Mouse (Mus musculus) heart, adult 11 months (tissue): ENCODE data around the gene Oxsr1.
A peak's percentile ranks its signal among the peaks of the same experiment; 100 is the strongest.

Experiments used
- DNase-seq: peaks from one replicate; pipeline ENCODE4 v3.0.0; 2022

The Oxsr1 gene

DNA sequence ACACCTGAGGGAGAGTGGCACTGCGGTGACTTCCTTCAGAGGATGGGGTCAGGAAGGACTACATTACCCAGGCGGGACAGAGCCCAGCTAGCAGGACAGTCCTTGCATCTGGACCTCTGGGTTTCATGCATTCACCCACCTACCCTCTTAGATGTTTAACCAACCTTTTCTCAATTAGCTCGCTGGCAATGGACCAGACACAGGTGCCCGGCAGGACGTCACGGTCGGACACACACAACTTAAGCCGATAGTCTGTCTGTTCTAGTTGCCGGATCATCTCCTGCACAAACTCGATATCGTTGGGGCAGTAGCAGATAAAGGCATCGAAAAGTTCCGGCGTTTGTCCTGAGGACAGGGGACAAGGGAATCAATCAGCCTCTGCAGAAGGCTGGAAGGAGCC lies 15.6 kb upstream of the Oxsr1 start:
- DNase-seq, result peak; percentile 89

DNA sequence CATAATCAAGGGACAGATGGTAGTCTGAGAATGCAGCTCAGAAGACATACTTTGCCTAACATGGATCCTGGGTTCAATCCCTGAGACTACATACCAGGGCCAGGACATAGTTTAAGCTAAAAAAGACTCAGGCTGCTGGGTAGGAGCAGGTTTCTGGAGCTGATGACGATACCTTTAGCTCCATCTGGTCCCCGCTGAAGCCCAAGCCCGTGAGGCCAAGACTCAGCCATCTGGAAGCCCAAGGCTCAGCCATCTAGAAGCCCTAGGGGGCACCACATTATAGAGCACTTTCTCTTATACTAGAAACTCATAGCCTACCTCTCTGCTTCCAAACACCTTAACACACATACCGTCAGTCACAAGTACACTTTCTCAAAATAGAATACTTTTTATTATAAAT lies 13.3 kb upstream of the Oxsr1 start:
- DNase-seq, result no peak

DNA sequence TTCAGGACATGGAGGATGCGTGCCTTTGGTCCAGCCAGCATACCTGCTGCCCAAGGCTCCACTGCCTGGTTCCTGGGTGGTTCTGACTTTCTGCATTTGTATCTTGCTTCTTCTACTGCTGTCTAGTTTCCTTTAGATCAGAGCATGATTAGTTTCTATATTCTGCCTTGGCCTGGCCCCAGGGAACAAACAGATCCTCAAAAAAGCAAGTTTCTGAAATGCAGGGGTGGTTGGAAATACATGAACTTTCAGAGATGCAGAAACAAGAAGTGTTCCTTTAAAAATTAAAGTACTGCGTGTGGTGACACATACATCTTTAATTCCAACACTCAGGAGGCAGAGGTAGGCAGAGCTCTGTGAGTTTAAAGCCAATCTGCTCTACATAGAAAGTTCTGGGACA lies 12.6 kb upstream of the Oxsr1 start:
- no peak for DNase-seq

DNA sequence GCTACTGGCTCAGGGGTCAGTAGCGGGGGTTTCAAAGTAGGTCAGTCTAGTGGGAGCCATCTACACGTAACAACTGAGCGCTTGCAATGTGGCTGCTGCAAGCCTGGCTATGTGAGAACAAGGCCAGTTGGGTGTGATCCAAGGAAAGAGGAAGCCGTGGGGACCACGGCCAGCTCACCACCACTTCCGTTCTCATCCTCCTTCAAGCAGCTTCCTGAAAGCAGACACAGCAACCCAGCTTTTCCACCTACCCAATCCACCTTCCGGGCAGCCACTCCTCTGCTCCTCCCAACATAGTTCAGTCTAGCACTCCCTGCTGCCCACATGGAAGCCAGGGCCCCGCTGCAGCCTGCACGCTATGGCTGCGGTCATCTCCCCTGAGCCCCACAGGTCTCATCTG lies 12.1 kb upstream of the Oxsr1 start:
- DNase-seq, result peak; percentile 98

DNA sequence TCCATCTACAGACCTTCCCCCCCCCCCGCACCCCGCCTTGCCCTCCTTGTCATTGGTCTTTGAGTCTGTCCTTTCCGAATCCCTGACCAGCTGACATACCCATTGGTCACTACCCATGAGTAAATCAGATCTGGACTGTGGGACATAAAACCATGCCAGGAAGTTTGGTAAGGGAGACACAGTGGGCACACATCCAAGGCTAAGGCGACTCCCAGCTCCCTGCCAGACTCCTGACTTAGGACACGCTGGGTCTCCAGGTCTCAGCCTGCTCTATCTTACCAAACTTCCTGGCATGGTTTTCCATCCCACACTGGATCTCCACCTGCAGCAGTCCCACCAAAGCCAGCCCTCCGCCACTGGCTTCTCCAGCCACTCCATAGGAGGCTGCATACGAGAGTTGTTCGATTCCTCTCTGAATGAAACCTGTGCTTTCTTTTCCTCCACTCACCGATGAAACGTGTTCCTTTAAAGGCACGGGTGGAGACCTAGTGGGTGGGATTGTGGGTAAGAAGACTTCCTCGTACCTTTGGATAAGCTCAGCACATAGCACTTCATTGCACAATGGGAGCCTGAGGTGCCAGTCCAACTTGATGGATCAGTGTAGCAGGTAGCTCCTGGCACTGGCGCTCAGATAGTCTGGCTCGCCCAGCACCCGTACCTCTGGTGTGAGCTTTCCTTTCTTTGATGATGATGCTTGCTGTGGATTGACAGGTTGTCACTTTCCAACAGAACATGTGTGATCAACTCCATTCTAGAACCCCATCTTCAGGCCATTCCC lies 8.1 kb upstream of the Oxsr1 start:
- no peak for DNase-seq

DNA sequence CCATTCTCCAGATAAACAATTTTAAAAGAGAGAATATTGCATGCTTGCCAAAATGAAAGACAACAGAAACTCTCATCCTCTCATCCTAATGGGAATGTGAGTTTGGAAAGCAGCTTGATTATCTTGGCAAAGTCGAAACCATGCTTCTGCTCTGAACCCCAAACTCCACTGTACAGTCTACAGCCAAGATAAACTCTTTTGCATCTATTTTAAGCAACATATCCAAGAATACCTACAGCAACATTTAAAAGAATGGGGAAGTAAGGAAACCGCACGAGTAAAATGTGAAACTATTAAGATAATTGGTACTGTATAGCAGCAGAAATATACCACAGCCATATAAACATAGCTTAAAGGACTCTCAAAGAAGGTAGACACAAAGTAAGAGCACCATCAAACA lies 6.3 kb upstream of the Oxsr1 start:
- no peak for DNase-seq

DNA sequence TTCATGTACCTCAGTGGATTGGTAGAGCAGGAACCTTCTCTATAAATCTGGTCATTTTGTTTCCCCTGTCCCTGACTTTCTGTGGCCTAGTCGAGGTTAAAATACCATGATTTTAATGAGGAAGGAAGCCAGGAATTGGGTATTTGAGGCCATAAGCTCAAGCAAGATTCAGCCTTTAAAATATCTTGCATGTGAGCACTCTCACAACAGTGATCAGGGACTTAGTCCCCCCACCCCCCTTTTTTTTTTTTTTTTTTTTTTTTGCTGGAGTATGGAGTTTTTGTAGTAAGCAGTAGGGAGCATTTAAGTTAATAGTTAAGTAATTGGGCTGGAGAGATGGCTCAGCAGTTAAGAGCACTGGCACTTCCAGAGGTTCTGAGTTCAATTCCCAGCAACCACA lies 1.9 kb upstream of the Oxsr1 start:
- DNase-seq, result no peak

DNA sequence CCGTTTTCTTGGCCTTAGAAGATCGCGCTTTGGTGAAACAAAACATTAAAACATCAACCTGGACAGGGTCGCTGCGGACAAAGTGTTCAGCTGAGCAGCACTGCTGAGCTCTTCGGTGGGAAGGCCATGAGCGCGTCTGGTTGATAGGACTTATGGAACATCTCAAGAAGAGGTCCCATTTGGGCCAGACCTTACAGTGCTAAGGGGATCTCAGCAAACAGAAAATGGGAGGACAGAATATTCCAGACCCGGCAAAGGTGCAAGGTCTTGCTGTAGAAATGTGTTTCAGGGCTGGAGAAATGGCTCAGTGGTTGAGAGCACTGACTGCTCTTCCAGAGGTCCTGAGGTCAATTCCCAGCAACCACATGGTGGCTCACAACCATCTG lies 1.0 kb upstream of the Oxsr1 start:
- no peak for DNase-seq

DNA sequence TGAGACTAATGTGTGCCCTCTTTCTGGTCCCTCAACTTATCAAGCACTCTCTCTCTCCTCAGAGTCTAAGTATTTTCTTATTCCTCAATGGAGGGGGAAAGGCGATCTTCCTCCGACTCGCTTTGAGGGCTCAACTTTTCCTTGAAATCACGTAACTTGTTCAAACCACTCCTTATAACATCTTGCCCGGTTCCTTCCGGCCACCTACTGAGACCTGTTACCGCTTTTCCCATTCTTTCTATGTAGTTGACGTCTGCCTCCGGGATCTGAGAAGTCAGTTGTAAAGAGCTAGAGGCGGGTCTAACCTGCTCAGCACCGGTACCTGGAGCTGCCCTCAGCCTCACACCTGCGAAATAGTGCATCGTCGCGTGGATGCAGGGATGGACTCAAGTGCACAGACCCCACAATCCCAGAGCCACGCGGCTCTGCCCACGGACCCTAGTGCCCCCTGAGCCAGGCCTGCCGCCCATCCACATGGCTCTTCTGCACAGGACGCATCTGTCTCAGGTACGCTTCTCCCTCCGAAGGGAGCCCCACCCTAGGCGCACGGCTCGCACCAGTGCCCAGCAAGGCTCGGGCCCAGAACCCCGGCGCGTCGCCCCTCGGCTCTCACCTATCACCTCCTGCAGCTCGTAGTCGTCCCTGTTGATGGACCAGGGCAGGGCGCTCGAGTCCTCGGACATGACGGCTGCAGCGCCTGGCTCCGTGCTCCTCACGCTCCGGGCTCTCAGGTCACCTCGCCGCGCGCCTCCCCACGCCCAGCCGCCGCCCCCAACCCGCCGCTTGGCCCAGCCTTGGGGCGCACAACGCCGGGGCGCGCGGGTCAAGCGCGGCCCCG lies 616 bp downstream of the Oxsr1 start:
- DNase-seq, result no peak

DNA sequence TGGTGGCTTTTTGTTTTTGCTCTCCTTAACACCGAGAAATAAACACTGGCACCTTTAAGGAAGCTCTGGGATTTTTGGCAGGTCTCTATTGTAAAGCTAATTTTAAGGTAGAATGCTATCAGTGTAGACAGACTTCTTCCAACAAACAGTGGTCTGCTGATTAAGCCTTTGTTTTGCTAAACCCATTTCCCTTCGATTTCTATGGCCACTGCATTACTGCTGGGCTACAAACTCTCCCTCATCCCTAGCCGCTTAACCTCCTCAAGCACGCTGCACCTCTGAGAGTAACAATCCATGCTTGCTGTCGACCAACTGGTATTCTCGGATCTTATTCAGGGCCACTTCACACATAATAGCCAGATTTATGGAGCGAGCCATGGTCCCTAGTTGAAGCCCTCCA lies 1.3 kb downstream of the Oxsr1 start:
- no peak for DNase-seq

DNA sequence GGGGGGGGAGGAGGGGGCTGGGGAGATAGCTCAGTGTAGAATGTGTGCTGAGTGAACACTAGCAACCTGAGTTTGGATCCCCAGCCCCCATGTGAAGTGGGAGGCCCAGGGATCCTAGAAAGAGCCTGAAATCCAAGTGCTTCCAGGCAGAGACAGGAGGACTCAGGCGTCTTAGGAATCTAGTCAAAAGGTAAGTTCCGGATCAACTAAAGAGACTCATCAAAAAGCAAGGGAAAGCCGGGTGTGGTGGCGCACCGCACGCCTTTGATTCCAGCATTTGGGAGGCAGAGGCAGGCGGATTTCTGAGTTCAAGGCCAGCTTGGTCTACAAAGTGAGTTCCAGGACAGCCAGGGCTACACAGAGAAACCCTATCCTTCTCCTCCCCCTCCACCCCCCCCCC lies 1.8 kb downstream of the Oxsr1 start:
- no peak for DNase-seq

DNA sequence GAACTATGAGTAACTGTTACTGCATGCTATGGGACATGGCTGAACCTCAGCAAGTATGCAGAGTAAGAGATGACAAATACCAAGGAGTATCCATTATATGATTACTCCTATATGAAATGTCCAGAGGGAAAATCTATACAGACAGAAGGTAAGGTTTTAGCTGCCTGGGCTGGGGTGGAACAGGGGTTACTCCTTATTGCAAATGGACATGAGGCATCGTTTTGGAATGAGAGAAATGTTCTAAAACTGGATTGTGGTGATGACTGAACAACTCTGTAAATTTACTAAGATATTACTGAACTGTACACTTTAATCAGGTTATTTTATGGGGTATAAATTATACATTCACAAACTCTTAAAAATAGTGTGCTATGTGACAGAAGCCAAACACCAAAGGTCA lies 3.3 kb downstream of the Oxsr1 start:
- no peak for DNase-seq

DNA sequence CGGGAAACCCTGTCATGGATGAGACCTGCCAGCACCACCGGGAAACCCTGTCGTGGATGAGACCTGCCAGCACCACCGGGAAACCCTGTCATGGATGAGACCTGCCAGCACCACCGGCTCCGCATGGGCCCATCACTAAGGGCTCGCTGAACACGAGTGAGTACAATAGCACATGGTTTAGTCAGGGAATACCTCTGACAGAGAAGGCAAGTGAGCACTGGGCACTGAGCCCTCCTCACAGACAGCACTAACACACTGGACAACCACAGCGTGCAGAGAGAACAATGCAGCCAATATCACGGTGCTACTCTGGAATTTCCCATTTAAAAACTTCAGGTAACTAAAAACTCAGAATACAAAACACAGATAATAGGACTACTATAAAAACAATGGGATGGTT lies 9.1 kb downstream of the Oxsr1 start:
- DNase-seq, result peak; percentile 86

DNA sequence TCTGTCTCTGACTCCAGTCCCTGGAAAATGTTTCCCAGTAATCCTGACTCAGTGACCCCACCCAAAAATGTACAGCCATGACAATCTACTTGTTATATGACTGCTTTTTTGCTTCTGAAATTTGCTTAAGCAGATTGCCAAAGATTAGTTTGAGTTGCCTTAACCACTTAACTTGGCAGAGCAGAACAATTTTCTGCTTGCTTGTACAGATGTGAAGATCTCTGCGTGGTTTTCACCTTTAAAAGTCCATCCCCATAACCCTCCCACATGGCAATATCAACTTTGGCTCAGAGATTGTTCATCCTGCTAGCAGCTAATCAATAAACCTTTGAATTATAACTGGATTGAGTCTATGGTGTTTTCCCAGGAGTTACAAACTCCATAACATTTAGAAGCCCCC lies 13.2 kb downstream of the Oxsr1 start:
- peak; percentile 33 for DNase-seq

DNA sequence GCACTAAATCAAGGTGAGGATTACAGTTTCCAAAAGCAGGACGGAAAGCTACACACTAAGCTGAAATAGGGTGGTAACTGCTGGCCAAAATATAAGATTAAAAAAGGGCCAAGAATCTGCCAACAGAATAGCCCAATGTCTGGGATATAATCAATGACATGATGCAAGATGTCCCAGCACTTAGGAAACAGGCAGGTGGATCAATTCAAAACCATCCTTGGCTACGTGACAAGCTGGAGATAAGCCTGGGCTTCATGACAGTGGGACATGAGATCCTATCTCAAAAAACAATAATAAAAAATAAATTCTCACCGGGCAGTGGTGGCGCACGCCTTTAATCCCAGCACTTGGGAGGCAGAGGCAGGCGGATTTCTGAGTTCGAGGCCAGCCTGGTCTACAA lies 16.4 kb downstream of the Oxsr1 start:
- DNase-seq, result peak; percentile 42

DNA sequence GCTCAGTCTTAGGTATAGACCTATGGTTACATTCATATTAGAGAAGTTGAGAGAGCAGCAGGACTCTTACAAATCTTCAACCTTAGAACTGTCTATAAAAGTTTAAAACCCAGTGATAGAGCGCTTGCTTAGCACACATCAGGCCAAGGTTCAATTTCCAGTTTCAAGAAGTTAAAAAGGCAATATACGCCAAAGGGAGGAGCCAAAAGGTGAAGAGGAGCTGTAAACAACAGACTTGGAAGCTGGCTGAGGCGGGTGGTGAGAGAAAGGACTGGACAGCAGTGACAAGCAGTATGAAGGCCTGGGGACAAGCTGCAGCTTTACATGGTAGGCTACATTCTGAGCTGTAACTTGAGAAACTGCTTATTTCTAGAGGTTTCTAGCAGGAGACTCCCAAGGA lies 23.7 kb downstream of the Oxsr1 start:
- peak; percentile 51 for DNase-seq

DNA sequence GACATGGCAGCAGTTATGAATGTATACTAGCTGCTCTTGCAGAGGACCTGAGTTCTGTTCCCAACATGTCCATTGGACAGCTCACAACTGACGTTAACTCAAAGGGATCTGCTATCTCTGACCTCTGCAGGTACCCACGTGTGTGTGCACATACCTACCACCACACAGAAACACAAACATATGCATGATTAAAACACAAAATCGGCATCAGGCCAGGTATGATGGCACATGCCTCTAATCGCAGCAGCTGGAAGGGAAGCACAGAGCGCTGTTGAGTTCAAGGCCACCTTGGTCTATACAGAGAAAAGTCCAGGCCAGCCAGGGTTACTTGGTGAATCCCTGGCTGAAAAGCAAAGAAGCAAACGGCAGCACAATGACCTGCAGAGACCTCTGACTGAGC lies 24.5 kb downstream of the Oxsr1 start:
- DNase-seq, result peak; percentile 66

DNA sequence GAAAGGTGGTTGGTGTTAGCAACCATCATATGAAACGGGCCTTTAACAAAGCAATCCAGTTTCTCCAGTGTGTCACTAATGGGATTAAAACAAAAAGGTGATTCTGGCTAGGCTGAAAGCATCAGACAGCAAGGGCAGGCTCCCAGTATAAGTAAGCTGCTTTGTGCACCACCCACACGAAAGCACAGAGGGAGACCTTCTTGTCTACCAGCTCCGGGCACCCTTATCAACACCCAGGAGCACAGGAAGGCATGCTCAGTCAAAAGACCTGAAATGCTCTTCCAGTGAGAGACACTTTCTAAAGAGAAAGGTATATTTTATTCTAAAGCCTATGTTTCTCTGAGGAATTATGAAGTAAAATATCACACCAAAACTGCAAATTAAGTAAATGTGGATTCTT lies 31.4 kb downstream of the Oxsr1 start:
- DNase-seq, result peak; percentile 27

DNA sequence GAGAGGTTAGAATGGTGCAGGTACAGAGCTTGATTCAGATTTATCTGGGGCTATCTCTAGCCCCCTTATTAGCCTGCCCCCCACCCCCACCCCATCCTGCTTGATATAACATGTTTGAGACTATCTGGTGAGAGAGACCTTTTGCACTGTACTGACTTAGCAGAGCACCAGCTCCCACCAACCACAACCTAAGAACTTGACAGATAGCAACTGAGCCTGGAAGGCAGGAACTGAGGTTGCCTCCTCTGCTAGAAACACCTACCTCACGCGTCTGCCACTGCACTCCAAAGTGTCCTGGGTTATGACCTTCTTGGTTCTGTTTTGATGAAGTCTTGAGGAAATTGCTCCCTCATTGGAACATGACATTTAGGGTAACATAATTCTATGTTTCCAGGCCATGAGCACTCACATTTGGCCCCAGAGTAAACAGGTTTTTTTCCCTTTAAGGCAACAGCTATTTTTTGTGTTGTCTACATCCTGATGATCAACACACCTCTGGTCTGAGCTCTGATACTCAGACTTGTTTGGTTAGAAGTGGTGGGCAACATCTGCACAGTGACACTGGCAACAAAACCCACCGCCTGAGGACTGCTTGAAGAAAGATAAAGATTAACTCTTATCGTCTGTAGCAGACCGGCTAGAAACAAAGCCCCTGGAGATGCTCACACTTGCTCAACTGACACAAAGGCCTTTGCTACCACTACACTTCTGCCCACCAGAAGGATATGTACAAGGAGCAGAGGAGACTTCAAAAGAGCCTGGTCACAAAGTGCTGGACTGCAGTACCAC lies 41.1 kb downstream of the Oxsr1 start:
- DNase-seq, result peak; percentile 56

DNA sequence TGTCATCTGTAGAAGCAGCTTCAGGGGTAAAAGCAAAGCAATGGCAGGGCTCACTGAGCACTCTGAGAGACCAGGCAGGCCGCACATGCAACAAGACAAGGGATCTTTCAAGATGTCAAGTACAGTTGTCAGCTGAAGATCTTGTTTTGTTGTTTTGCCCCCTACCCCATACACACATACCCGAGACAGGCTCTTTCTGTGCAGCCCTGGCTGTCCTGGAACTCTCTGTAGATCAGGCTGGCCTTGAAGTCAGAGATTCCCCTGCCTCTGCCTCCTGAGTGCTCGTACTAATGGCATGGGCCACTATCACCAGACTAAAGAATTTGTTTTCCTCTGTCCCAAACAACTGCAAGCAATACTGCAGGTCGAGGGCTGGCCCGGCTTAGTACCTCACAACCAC lies 44.2 kb downstream of the Oxsr1 start:
- DNase-seq, result peak; percentile 63

DNA sequence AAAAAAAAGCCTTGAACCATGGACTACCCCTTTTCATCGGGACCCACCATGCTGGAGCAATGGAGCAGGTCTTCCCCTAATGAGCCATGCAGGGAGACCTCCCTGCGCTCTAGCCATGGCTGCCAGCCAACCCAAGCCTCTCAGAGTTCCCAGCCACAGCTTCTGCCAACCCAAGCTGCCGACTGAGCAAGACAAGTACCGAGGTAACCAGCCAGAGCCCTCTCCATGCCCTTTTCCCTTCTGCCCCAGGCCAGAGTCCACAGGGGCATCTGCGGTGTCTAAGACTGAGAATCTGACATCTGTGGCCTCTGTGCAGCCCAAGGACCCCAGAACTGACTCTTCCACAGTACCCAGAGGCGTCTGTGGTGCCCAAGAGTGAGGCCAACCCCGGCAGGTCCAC lies 45.9 kb downstream of the Oxsr1 start:
- DNase-seq, result peak; percentile 89

DNA sequence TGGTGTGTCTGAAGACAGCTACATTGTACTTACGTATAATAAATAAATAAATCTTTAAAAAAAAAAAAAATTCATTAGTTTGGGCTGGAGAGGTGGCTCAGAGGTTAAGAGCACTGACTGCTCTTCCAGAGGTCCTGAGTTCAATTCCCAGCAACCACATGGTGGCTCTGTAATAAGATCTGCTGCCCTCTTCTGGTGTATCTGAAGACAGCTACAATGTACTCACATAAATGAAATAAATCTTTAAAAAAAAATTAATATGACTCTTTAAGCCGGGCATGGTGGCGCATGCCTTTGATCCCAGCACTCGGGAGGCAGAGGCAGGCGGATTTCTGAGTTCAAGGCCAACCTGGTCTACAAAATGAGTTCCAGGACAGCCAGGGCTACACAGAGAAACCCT lies 47.4 kb downstream of the Oxsr1 start:
- DNase-seq, result peak; percentile 34

DNA sequence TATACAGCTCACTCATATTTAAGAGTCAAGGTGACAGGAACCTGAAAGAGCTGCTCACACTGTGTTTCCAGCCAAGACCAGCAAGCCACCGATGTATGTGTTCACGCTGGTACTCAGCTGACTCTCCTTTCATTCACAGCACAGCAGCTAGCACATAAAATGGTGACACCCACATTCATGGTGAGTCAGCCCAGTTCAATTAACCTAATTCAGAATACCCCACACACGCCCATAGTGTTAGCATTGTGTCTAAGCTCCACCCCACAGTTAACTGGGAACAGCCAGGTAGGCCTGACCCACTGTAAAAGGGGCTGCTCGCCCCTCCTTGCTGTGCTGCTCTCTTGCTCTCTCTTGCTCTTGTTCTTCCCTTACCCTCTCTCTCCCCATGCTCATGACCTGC lies 50.7 kb downstream of the Oxsr1 start:
- DNase-seq, result peak; percentile 61
